Mouse (Mus musculus) frontal cortex, postnatal 10 days (tissue): ENCODE data around the gene Phactr4.

ENCODE experiments used
- DNase-seq, 2 experiments: peaks; one replicate each; pipeline ENCODE4 v3.0.0; 2022; ENCODE audit warnings: low spot score in 2 of 2, mixed read lengths in 1 of 2

Gene Phactr4

GRCm38 (mm10) chr4:132332880-132333279, 89.4 kb downstream of the Phactr4 start:
- no peak for DNase-seq

GRCm38 (mm10) chr4:132331960-132332359, 90.3 kb downstream of the Phactr4 start:
- DNase-seq = no peak

GRCm38 (mm10) chr4:132329835-132330354, 92.4 kb downstream of the Phactr4 start:
- no peak for DNase-seq

- DNase-seq = peak; percentile 74 to 82
Measured at GRCm38 (mm10) chr4:132329115-132329834, 93.0 kb downstream of the Phactr4 start, which contains the start of gene Trnau1ap. Gene Trnau1ap, minus strand, starts transcription at chr4:132329538.

- DNase-seq = no peak
Measured at GRCm38 (mm10) chr4:132328391-132328982, 93.8 kb downstream of the Phactr4 start.

- DNase-seq = no peak
Measured at GRCm38 (mm10) chr4:132326481-132326880, 95.8 kb downstream of the Phactr4 start.

- DNase-seq = no peak
Measured at GRCm38 (mm10) chr4:132315711-132316110, 106.6 kb downstream of the Phactr4 start.

GRCm38 (mm10) chr4:132312627-132313026, 109.7 kb downstream of the Phactr4 start:
- DNase-seq = no peak

- no peak for DNase-seq
Measured at GRCm38 (mm10) chr4:132311801-132312200, 110.5 kb downstream of the Phactr4 start.

- DNase-seq = no peak
Measured at GRCm38 (mm10) chr4:132311209-132311608, 111.1 kb downstream of the Phactr4 start.

GRCm38 (mm10) chr4:132309849-132310472, 112.3 kb downstream of the Phactr4 start:
- DNase-seq = peak in 1 of 2 experiments; percentile 30

GRCm38 (mm10) chr4:132309140-132309848, 113.0 kb downstream of the Phactr4 start:
- DNase-seq = peak in 1 of 2 experiments; percentile 24

GRCm38 (mm10) chr4:132308437-132309139, 113.7 kb downstream of the Phactr4 start:
- peak; percentile 82 to 90 for DNase-seq

- no peak for DNase-seq
Measured at GRCm38 (mm10) chr4:132306004-132306403, 116.3 kb downstream of the Phactr4 start.
